In genomic region chr1:55499872-55500271, GRCm38 (mm10) we compare ENCODE assay signal across 13 mouse cellular contexts.
A peak's percentile ranks its signal among the peaks of the same experiment; 100 is the strongest.
DNase-seq lines count a peak whose midpoint lies in the region; ATAC-seq lines count a peak whose summit lies in the region.
"Had no signal": no experiment of that assay in that cellular context is flagged by ENCODE, and none has a peak within 500 bp of the region (broad histone marks: within the 10 kb centered on the region; RNA-seq: fewer than 3 reads in every experiment).

No protein-coding gene starts in this region.

- no peaks in the 10 kb centered on the region for H3K9me3 ChIP-seq in intestine, embryonic 15.5 days
- H3K9me3 ChIP-seq: G1E; limb, embryonic 13.5 days had no signal

- no peaks in the 10 kb centered on the region for H3K4me1 ChIP-seq in intestine, embryonic 15.5 days (replicated peaks)

- no peaks in the 10 kb centered on the region for H3K27me3 ChIP-seq in intestine, embryonic 15.5 days (replicated peaks)
- H3K27me3 ChIP-seq: limb, embryonic 13.5 days had no signal

- H3K9ac ChIP-seq in intestine, embryonic 15.5 days, result no peak overlapping the region
- H3K9ac ChIP-seq: limb, embryonic 13.5 days had no signal

- DNase-seq in heart, adult 11 months, result peak; percentile 87
- no peak for DNase-seq in heart, postnatal 4 days
- peak; percentile 76 for DNase-seq in brain, adult 2 months (ENCODE audit: low read depth, low spot score)
- DNase-seq in frontal cortex, postnatal 36 days (ENCODE audit: low spot score in 2 of 2), result peak; percentile 28 to 79
- DNase-seq in left cerebral cortex, postnatal 36 days (ENCODE audit: low spot score in 2 of 2), result peak; percentile 29 to 46
- DNase-seq in gastrocnemius, postnatal 14 days, result no peak
- DNase-seq: adrenal gland, postnatal 25 days; kidney, postnatal 14 days; thymus, postnatal 36 days had no signal

- no peak overlapping the region for H3K27ac ChIP-seq in intestine, embryonic 15.5 days
- H3K27ac ChIP-seq: limb, embryonic 13.5 days had no signal

- H3K4me3 ChIP-seq in intestine, embryonic 15.5 days (replicated peaks), result no peak overlapping the region
- H3K4me3 ChIP-seq: limb, embryonic 13.5 days had no signal

- WGBS in intestine, embryonic 15.5 days, result 57% methylated on average over 1 of the region's 1 CpGs

- intact Hi-C loops in left cerebral cortex, postnatal 36 days (cut with DNase I), result no loop called here
- intact Hi-C loops in gastrocnemius, postnatal 14 days (cut with DNase I; ENCODE audit: low total_unique reads), result no loop called here

- H3K4me2 ChIP-seq in intestine, embryonic 15.5 days (replicated peaks), result no peak overlapping the region
- H3K4me2 ChIP-seq: limb, embryonic 13.5 days; midbrain, embryonic 11.5 days had no signal

- ATAC-seq in intestine, embryonic 15.5 days, result no peak

- H3K36me3 ChIP-seq in intestine, embryonic 15.5 days, result no peaks in the 10 kb centered on the region
- H3K36me3 ChIP-seq: G1E; limb, embryonic 13.5 days had no signal

Comparison
In these comparisons a context has a peak if more than half of its experiments do, and no peak if none do; other contexts are left out.
1. DNase-seq: peak in heart, adult 11 months (single experiment), brain, adult 2 months (single experiment), frontal cortex, postnatal 36 days (2 of 2) and left cerebral cortex, postnatal 36 days (2 of 2); none in heart, postnatal 4 days (single experiment) and gastrocnemius, postnatal 14 days (single experiment).